ENCODE assay signal across 32 mouse cellular contexts in the genomic region with DNA sequence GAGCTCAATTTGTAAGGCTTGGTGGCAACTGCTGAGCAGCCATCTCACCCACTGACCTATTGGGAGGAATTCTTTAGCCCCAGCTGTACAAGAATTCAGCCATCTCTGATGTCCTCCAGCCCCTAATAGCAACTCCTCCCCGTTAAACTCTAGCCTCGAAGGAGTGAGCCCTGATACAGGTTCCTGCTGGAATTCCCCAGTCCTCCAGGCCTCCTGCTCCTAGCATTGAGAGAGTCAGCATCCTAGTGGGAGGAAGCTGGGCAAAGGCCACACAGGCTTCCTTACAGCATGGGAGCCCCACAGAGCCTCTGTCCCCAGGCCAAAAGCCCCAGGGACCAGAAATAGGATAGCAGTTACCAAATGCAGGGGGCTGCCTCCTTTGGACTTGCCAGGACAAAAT. TPM values are rescaled to one million over a fixed set of nuclear protein-coding genes. Genes with fewer than 3 reads are reported as not detected.
DNase-seq lines count a peak whose midpoint lies in the region; ATAC-seq and TF ChIP-seq lines count a peak whose summit lies in the region.
"Had no signal": no experiment of that assay in that cellular context is flagged by ENCODE, and none has a peak within 500 bp of the region (broad histone marks: within the 10 kb centered on the region; RNA-seq: fewer than 3 reads in every experiment).

No protein-coding gene starts in this region.

- H3K9me3 ChIP-seq in embryonic facial prominence, embryonic 12.5 days = no peaks in the 10 kb centered on the region
- H3K9me3 ChIP-seq: embryonic facial prominence, embryonic 13.5 days; heart, embryonic 15.5 days; hindbrain, embryonic 13.5 days; liver, embryonic 15.5 days; neural tube, embryonic 12.5 days had no signal

- H3K4me1 ChIP-seq in testis, adult 2 months (ENCODE audit: control insufficient read depth, insufficient read depth, low read length) = peaks cover 4% of the 10 kb centered on the region; the same call in 1 of the 2 replicates
- peaks cover 33% of the 10 kb centered on the region for H3K4me1 ChIP-seq in embryonic facial prominence, embryonic 12.5 days

- WGBS in embryonic facial prominence, embryonic 12.5 days = 38% methylated on average over 2 of the region's 2 CpGs

- intact Hi-C loops in heart, postnatal 25 days (cut with DNase I) = no loop called here
- intact Hi-C loops in gastrocnemius, postnatal 36 days (cut with DNase I) = no loop called here

- H3K9ac ChIP-seq in embryonic facial prominence, embryonic 12.5 days = no peak overlapping the region
- H3K9ac ChIP-seq: embryonic facial prominence, embryonic 13.5 days; heart, embryonic 15.5 days; hindbrain, embryonic 13.5 days; liver, embryonic 15.5 days; lung, embryonic 14.5 days; neural tube, embryonic 12.5 days had no signal

- no peak for ATAC-seq in embryonic facial prominence, embryonic 12.5 days (ENCODE audit: insufficient number of reproducible peaks, insufficient read depth, low FRiP score, low TSS enrichment)
- ATAC-seq: CD4-positive, CD25-positive, alpha-beta regulatory T cell, adult 4 months; intestine, postnatal 0 days; midbrain, embryonic 16.5 days had no signal

- H3K36me3 ChIP-seq in testis, adult 2 months (ENCODE audit: control insufficient read depth, insufficient read depth, low read length) = no peaks in the 10 kb centered on the region
- no peaks in the 10 kb centered on the region for H3K36me3 ChIP-seq in embryonic facial prominence, embryonic 12.5 days
- H3K36me3 ChIP-seq: embryonic facial prominence, embryonic 13.5 days; heart, embryonic 15.5 days; hindbrain, embryonic 13.5 days; liver, embryonic 15.5 days; neural tube, embryonic 12.5 days had no signal

- TF ChIP-seq POLR2A in testis, adult 2 months (IDR thresholded peaks at IDR 0.05; ENCODE audit: control insufficient read depth, low read depth, low read length) = no peak

- 0 out of 2 replicates have a peak overlapping the region, but pooled peaks have one; percentile 9 for H3K27ac ChIP-seq in testis, adult 2 months (ENCODE audit: control insufficient read depth, insufficient read depth, low read depth, low read length)
- peak overlapping the region; percentile 50; the same call in 1 of the 2 replicates for H3K27ac ChIP-seq in embryonic facial prominence, embryonic 12.5 days
- H3K27ac ChIP-seq: embryonic facial prominence, embryonic 13.5 days; gastrocnemius, adult 2 months; heart, embryonic 15.5 days; hindbrain, embryonic 13.5 days; left cerebral cortex, adult 2 months; liver, embryonic 15.5 days; neural tube, embryonic 12.5 days had no signal

- H3K4me2 ChIP-seq in embryonic facial prominence, embryonic 12.5 days (replicated peaks) = no peak overlapping the region
- H3K4me2 ChIP-seq: embryonic facial prominence, embryonic 13.5 days; heart, embryonic 15.5 days; hindbrain, embryonic 13.5 days; liver, embryonic 15.5 days; lung, embryonic 14.5 days; midbrain, embryonic 11.5 days; neural tube, embryonic 12.5 days had no signal

- peak; percentile 92 for DNase-seq in heart, adult 11 months
- no peak for DNase-seq in heart, postnatal 25 days (ENCODE audit: low spot score)
- no peak for DNase-seq in testis, postnatal 14 days (ENCODE audit: low spot score)
- DNase-seq in gastrocnemius, postnatal 36 days = no peak
- no peak for DNase-seq in urinary bladder, postnatal 25 days (ENCODE audit: low spot score)
- DNase-seq: adrenal gland, adult 2 months; adrenal gland, postnatal 36 days; cerebellum, adult 11 months; cerebellum, adult 9-10 months; cerebellum, postnatal 36 days; gastrocnemius, adult 2 months; heart, postnatal 36 days; kidney, adult 9 months; kidney, postnatal 14 days; layer of hippocampus, adult 9-11 months; lung, embryonic 14.5 days; right cerebral cortex, adult 18-20 months; spleen, adult 18-20 months had no signal

- H3K4me3 ChIP-seq in testis, adult 2 months (ENCODE audit: control insufficient read depth, low read depth, low read length) = no peak overlapping the region
- no peak overlapping the region for H3K4me3 ChIP-seq in embryonic facial prominence, embryonic 12.5 days
- H3K4me3 ChIP-seq: embryonic facial prominence, embryonic 13.5 days; gastrocnemius, adult 2 months; heart, embryonic 15.5 days; hindbrain, embryonic 13.5 days; left cerebral cortex, adult 2 months; liver, embryonic 15.5 days; myocyte; neural tube, embryonic 12.5 days had no signal

- TF ChIP-seq CTCF in testis, adult 2 months (IDR thresholded peaks at IDR 0.05; ENCODE audit: control insufficient read depth, insufficient read depth, insufficient replicate concordance, low read depth, low read length) = no peak

- no peaks in the 10 kb centered on the region for H3K27me3 ChIP-seq in testis, adult 2 months (ENCODE audit: control insufficient read depth, insufficient read depth, low read length)
- H3K27me3 ChIP-seq in embryonic facial prominence, embryonic 12.5 days = no peaks in the 10 kb centered on the region
- H3K27me3 ChIP-seq: embryonic facial prominence, embryonic 13.5 days; heart, embryonic 15.5 days; hindbrain, embryonic 13.5 days; liver, embryonic 15.5 days; neural tube, embryonic 12.5 days had no signal

RNA-seq across cellular contexts. Expression of gene Fgr, which starts 10.5 kb away (rescaled TPM):
- total RNA-seq in heart, postnatal 25 days (2021) = under 1 TPM; 0.26 to 0.39 TPM
- polyA plus RNA-seq in testis, adult 2 months (2012; rRNA removed) = 0.85 and 1.0 TPM in 2 replicates
- polyA plus RNA-seq in embryonic facial prominence, embryonic 12.5 days (2016; fragmentation: Nextera tagmentation; extraction: Ambion mirVana) = 0.29 and 0.39 TPM in 2 replicates
- under 1 TPM in 1 of 2 experiments, not detected in 1; 0.10 TPM for total RNA-seq in gastrocnemius, postnatal 36 days (2021)
- polyA plus RNA-seq: forebrain, embryonic 11.5 days; hindbrain, embryonic 13.5 days; midbrain, embryonic 11.5 days; myocyte had no signal

RNA-seq across cellular contexts. Expression of gene Fam76a, which starts 41.1 kb away (rescaled TPM):
- total RNA-seq in heart, postnatal 25 days (2021) = 10 to 100 TPM; 32.0 to 42.2 TPM
- polyA plus RNA-seq in testis, adult 2 months (2012; rRNA removed) = 102 and 111 TPM in 2 replicates
- 37.7 and 40.9 TPM in 2 replicates for polyA plus RNA-seq in embryonic facial prominence, embryonic 12.5 days (2016; fragmentation: Nextera tagmentation; extraction: Ambion mirVana)
- 10 to 100 TPM; 22.0 to 29.5 TPM for total RNA-seq in gastrocnemius, postnatal 36 days (2021)

RNA-seq across cellular contexts. Expression of gene Ahdc1, which starts 47.6 kb away (rescaled TPM):
- 10 to 100 TPM; 43.2 to 50.4 TPM for total RNA-seq in heart, postnatal 25 days (2021)
- 59.1 and 65.0 TPM in 2 replicates for polyA plus RNA-seq in testis, adult 2 months (2012; rRNA removed)
- polyA plus RNA-seq in embryonic facial prominence, embryonic 12.5 days (2016; fragmentation: Nextera tagmentation; extraction: Ambion mirVana) = 12.7 and 14.6 TPM in 2 replicates
- total RNA-seq in gastrocnemius, postnatal 36 days (2021) = 10 to 100 TPM; 27.4 to 31.7 TPM
